Mouse (Mus musculus) inflammation-experienced regulatory T-cells, adult 6 months (primary cell): ENCODE results near the gene Gzmm. TPM values are rescaled to one million over a fixed set of nuclear protein-coding genes. Genes with fewer than 3 reads are reported as not detected.
"Not testable (repeated sequence)": the region's sequence is repeated elsewhere in the genome, so short reads cannot be mapped to it uniquely, and the experiment has no call there.

Source experiments
- ATAC-seq: one replicate; pipeline ENCODE4 v1.8.0; 2017
- polyA plus RNA-seq, 3 experiments: library from polyadenylated mRNA; unstranded; fragments of 100-300 nt; shearing (Covaris generic); gene quantifications; one replicate each; pipeline ENCODE4 v1.2.1; 2017

Gzmm gene
- polyA plus RNA-seq, 3 experiments from 2014 or later = 0.62 to 3.2 (median 0.94) TPM

DNA sequence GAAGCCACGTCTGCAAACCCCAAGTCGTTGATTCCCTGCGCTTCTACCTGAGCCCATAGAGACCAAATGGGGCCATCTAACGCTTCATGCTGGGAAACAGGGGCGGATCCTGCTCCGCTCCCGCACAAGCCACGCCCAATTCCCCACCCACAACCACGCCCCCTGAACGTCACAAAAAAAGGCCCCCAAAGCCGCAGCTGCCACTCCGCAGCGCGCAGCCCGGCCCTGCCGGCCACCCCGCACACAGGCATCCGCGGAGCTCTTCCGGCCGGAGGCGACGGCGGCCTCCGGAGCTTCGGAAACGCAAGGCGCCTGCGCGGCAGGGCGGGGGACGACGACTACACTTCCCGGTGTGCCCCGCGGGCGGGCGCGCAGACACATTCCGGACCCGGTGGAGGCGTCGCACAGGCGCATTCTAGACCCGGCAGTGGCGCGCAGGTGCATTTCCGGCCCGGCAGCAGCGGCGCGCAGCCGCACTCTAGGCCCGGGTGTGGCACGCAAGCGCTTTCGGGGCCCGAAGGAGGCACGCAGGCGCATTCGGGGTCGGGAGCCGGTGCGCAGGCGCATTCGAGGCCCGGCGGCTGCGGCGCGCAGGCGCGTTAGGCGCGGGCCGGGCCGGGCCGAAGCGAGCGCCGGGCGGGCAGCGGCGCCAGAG lies 7.1 kb upstream of the Gzmm start, which contains the start of gene Cdc34:
TSS of gene Cdc34 (plus strand) at position 605 of the 655 bp plus-strand sequence.
- ATAC-seq = peak; percentile 89

DNA sequence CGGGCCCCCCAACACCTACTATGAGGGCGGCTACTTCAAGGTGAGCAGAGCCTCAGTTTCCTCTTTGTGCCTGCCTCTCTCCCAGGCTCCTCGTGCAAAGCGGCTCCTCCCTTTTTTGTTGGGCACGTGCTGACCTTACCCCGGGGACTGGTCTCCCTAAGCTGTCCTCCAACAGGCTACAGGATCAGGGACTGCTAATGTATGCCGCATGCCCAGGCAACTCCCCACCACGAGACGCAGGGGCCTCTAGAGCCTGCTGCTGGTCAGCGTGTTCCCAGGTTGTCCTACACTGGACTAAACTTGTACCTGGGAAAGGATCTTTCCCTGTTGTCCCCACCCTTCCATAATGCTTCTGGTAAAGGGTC lies 6.3 kb upstream of the Gzmm start:
- no peak for ATAC-seq

DNA sequence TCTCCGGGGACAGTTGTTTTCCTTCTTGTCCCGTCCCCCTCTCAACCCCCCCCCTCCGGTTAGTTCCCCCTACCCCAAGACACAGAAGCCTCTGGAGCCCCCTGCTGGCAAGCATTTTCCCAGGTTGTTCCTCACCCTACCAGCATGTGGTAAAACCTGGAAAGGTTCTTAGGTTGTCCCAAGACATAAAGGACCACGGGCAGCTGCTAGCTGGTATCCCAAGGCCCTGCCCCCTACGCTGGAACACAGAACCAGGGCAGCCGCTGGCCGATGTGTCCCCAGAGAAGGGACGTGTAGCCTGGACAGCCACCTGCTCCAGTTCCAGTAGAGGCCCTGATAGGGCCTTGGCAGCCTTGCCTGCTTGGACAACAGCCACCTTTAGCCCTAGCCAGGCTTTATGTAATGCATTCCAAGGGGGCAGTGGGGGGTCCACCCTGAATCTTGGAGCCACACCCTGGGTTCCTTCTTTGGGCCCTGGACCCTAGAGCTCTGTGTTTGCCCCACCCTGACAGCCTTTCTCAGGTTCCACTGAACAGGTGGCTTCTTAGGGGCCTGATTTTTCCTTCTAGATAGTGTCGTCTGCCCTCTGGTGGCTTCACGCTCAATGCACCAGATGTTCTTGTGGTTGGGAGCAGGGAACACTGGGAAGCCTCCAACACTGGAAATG lies 5.8 kb upstream of the Gzmm start:
- ATAC-seq = no peak

DNA sequence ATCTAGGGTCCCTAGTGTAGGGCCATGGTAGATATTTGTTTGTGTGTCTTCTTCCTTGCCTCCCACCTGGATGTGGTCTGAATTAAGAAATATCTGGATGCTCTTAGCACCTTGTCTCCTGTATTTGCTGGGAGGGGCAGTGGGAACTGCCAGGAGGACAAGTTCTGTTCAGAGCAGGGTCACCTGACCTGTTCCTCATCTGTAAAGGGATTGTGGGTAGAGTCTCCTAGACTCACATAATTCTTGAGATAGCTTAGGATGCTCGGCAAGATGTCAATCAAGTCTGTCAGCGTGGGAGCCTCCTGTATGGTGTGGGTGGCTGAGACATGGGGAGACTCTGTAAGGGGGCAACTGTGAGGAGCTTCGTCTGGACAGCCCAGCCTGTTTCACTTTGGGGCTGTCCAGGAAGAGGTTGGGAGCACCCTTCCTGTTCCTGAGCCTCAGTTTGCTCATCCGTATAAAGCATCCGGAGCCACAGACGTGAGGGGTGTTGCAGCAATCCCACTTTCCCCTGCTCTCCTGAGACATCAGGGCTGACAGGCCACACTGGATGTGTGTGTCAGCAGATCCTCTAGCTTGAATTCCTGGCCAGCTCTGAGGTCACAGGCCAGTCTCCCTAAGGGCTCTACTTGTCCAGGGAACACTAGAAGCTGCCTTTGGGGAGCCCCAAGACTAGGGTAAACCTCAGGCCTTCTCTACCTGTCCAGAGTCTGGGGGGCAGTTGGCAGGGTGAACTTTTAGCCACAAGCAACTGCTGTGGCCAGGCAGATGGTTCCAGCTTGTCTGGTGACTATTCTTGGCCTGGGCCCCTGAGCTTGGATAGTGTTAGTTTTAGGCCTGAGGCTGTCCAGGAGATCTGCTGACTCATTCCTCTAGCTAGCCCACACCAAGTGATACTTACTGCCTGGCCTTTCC lies 4.8 kb upstream of the Gzmm start:
- ATAC-seq = no peak

DNA sequence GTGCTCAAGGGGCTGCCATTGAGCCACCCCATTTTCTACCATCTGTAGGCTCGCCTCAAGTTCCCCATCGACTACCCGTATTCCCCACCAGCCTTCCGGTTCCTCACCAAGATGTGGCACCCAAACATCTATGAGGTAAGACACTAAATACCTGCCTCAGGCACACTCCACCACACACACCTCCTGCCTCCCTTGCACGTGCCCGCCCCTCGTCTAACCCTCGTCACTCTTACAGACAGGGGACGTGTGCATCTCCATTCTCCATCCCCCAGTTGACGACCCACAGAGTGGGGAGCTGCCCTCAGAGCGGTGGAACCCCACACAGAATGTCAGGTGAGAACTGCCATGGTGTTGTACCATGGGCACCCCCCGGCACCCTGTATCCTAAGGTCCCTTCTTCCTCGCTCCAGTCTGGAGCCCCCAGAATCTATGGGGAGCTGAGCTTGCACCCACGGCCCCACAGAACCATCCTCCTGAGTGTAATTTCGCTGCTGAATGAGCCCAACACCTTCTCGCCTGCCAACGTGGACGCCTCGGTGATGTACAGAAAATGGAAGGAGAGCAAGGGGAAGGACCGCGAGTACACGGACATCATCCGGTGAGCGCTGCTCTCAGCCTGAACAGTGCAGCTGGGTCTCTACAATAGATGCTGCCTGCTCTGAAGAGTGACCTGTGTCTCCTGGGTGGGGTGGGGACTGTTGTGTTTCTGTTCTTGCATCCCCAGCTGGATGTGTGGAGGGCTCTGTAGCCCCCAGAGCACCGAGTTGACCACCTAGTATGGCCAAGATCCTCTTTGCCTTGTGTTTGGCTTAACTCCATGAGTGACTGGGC lies 3.8 kb upstream of the Gzmm start:
- no peak for ATAC-seq

DNA sequence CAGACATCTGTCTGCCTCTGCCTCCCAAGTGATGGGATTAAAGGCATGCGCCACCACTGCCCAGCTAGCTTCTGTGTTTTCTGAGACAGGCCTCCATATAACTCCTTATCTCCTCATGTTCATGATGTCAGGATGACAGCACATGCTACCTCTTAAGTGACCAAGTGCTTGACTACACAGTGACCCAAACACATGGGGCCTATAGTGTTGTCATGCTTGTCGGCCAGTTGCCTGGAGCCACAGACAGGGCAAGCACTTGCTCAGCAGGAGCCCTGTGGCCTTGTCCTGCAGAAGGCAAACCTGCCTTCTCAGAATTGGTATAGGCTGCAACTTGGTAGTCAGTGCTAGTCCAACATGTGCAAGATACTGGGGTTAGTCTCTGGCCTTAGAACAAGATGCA lies 2.6 kb upstream of the Gzmm start:
- no peak for ATAC-seq

DNA sequence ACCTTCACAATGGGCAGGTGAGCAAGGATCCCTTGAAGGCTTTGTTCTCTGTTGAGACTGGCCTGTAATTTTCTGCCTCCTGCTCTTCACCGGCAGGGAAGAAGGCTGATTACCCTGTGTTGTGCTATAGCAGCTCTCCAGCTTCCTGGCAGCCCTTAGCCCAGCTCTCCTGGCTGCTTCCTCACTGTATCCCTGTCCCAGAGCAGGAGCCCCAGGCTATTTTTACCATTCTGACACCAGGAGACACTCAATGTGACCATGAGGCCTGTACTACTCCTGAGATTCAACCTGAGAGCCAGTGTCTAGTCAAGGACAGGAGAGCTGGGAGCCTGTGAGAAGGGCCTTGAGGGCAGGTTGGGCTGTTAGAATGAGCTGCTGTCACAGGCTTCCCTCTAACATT lies 2.1 kb upstream of the Gzmm start:
- no peak for ATAC-seq

DNA sequence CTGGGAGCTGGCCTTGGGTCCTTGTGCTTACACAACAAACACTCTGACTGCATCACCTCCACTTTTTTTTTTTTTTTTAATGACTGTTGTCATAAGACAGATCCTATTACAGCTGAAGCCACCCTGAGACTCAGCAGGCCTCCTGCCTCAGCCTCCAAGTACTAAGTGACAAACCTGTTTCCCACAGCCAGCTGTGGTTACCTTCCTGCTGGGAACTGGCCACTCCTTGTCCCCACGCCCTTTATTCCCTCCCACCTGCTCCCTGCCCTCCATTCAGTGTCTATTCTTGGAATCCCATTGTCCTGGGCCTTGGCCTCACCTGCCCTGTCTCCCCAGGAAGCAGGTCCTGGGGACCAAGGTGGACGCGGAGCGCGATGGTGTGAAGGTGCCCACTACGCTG lies 1.3 kb upstream of the Gzmm start:
- ATAC-seq = no peak

DNA sequence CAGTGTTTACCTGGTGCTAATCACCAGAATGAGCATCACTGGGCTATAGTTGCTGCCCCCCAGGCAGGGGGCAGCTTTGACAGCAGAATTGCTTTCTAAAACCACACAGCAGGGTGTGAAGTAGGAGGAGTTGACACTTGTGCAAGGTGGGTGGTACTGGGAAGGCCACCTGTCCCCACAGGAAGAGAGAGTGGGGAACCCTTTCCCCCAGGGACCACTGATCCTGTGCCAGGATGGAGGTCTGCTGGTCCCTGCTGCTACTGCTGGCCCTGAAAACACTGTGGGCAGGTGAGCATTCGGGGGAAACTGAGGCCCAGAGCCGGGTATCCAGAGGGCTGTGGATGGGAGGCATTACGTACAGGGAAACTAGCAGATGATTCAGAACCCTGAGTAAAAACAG lies 358 bp downstream of the Gzmm start:
- ATAC-seq = no peak

DNA sequence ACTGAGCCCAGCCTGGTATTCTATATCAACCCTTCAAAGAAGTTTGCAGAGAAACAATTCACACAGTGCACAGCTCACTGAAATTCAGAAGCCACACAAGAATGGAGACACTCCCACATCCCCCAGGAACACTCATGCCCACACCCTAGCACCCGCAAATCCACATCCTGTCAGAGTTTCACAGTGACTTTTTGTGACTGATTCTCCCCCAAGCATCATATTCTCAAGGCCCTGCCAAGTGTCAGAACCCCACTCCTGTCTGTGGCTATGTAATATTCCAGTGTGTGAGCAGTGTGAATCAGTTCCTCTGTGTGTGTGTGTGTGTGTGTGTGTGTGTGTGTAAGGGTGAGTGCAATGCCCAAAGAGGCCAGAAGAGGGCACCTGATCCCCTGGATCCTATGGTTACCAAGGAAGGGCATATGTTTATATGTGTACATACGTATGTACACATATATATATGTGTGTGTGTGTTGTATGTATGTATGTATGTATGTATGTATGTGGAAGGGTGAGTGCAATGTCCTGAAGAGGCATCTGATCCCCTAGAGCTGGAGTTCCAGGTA lies 3.2 kb downstream of the Gzmm start:
- ATAC-seq = no peak

DNA sequence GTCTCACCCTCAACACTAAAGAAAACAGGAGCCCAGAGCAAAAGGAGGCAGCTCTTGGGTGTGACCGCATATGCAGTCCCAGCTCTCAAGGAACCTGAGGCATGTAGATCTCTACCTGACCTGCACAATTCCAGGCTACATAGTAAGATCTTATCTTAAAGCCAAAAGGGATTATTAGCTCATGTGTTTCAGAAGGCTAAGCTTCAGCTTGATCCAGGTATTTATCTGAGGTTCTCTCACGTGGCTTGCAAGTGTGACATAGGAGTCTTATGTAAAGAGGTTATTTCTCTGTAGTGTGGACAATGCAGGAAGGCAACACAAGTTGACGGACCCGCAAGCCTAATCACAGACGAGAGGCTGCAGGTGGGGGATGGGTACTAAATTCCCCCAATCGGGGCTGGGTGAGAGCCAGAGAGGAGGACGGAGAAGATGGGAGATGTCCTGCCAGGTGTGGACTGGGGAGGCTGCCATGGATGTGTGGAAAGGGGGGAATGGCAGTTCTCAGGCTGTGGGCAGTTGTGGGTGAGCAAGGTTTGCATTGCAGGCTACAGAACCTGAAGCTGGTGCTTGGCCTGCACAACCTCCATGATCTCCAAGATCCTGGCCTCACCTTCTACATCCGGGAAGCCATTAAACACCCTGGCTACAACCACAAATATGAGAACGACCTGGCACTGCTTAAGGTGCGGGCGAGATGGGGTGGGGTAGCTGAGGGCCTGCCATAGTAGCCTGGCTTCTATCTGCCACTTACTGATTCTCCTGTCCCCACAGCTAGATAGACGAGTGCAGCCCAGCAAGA lies 5.0 kb downstream of the Gzmm start:
- no peak for ATAC-seq

DNA sequence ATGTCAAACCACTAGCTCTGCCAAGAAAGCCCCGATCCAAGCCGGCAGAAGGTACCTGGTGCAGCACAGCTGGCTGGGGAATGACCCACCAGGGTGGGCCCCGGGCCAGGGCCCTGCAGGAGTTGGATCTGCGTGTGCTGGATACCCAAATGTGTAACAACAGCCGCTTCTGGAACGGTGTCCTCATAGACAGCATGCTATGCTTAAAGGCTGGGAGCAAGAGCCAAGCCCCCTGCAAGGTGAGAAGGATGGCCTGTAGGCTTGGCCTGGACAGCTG lies 5.5 kb downstream of the Gzmm start:
- ATAC-seq = no peak

DNA sequence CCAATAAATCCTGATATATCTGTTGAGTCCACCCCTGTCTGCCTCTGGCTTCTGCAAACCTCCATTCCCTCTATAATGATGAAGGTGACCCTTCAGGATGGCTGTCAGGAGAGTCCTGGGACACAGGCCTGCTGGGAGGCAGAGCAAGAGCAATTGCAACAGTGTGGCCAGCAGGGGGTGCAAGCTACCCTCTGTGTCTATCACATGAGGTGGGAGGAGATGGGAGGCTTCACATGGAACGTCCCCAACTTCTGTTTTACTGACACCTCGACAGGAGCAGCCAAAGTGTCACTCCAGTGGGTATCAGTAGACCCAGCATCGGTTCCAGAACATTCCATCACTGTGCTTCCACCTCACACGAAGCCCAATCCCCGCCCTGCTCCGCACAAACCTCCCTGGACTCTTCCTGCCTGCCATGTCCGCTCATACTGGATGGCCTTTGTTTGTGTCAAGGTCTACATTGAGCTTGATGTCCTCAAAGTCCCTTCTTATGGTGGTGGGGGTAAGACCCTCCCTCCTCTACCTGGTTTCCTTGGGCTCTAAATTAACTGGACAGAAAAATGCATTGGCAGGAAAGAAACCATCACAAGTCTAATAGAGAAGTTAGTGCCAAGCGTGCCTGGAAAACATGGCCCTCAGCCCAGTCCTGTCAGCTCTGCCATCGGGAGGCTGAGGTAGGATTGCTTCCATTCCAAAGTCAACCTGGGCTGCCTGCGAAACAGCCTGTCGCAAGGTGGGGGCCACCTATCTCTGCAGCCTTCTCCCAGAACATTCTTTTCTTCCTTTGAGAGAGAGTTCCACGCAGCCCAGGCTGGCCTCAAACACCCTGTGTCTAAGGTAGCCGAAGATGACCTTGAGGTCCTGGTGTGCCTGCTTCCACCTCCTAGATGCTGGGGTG lies 6.7 kb downstream of the Gzmm start:
- ATAC-seq = peak; percentile 58

DNA sequence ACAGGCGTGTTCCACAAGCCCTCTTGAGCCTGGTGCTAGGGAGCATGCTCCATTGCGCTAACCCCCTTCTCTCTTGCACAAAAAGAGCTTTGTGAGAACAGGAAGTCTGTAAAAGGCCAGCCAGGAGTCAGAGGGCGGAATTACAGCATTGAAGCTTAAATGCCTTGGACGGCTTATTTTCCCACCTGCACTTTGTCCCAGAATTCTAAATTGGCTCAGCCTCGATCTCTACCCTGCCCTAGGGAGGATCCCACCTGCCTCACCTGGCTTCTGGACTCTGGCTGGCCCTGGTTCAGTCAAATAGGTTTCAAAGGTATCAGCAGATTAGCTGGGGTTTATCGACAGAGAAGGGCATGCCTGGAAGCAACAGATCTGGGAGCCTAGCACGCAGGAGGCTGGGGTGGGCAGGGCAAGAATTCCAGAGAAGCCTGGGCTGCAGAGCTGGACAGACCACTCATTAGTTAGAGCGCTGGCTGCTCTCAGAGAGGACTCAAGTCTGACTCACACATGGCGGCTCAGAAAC lies 7.4 kb downstream of the Gzmm start:
- no peak for ATAC-seq

DNA sequence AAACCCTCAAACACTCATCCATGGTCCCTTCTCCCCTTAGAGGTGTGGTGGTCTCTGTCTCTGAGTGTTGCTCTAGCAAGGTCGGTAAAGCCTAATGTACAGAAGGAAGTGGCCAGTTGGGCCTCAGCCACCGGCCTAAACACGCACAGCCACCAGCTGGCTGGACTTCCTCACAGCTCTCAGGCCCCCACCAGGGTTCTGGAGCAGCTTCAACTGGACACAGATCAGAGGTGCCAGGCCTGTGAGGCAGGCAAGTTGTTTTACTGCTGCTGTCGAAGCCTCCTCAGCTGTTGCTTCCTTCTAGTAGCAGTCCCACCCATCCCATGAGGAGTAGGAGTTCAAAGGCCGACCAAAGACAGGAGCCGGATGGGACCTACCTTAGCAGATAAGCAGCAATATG lies 9.1 kb downstream of the Gzmm start:
- ATAC-seq = no peak

DNA sequence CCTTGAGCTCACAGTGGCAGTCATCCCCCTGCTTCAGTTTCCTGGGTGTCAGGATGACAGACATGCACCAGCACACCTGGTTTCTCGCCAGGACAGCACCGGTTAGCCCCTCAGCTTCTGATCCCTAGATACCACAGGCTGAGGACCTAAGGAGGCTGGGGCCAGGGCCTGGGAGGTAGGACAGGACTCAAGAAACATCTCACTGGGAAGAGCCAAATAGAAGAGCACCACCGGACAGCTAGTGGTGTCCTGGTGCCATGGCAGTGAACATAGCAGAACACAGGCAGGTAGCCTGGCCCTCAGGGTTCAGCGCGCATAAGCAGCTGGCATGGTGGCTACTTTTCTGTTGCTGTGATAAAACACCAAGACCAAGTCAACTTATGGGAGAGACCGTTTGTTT lies 9.6 kb downstream of the Gzmm start:
- ATAC-seq = no peak

DNA sequence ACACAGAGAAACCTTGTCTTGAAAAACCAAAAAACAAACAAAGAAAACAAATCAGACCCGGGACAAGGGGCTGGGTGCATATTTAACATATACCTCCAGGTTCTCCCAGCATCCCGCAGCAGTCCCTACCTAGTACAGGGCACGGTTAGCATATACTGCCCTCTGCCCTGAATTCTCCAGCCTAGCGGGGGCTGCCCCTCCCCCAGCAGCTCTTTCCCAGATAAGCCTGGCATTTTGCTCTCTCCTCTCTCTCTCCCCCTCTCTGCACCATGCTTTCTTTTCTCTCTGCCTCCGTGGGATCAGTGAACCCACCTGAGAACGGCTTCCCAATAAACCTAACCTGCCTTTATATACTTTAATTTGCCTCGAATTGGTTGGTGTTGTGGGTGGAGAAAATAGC lies 11.9 kb downstream of the Gzmm start:
- no peak for ATAC-seq

DNA sequence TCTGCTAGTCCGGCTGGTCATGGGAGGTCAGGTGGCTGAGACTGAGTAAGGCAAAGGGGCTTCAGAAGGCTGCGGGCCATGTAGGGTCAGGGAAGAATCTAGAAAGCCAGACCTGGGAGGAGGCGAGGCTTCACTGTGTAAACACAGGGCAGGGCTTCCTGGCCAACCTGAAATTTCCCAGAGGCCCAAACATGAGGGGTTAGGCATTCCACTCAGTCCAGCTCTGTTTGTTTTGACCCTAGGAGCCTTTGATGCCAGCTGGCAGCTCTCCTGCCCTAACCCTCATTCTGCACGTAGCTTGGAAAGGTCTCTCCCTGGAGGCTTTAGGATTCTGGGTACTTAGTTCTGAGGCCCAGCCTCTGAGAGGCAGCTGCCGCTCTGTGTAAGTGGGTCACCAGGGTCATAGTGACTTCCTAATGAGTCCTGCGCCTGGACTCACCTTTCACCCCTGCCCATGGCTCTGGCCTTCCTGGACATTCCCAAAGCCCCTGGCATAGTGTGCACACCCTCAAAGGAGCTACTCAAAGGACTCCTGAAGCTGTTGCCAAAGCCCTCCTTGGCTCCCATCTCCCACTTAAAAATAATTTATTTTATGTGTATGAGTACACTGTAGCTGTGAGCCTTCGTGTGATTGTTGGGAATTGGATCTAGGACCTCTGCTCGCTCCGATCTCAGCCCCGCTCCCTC lies 12.8 kb downstream of the Gzmm start:
- no peak for ATAC-seq

DNA sequence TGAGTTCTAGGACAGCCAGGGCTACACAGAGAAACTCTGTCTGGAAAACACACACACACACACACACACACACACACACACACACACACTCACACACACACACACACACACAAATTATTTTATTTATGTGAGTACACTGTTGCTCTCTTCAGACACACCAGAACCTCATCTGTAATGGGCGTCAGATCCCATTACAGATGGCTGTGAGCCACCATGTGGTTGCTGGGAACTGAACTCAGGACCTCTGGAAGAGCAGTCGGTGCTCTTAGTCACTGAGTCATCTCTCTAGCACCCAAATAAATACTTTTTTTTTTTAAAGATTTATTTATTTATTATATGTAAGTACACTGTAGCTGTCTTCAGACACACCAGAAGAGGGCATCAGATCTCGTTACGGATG lies 14.2 kb downstream of the Gzmm start:
- not testable (repeated sequence) for ATAC-seq

DNA sequence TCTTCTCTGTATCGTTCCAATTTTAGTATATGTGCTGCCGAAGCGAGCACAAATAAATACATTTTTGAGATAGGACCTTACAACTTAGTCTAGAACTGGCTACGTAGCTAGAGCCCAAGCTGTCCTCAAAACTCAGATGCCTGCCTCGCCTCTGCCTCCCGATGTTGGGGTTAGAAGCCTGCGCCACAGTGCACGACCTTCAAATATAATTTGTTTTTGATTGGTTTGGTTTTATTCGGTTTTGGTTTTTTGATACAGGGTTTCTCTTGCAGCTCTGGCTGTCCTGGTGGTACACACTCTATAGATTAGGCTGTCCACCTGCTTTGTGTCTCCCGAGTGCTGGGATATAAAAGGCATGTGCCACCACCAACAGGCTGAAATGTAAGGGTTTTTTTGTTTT lies 14.7 kb downstream of the Gzmm start:
- no peak for ATAC-seq
